Mouse (Mus musculus): Measurements from ENCODE around the gene Riiad1. TPM values are rescaled to one million over a fixed set of nuclear protein-coding genes. Genes with fewer than 3 reads are reported as not detected.

Riiad1 gene
- polyA plus RNA-seq, 1 experiment from 2014 or later, result 5.6 TPM

GRCm38 (mm10) chr3:94456529-94457000 lies 23.6 kb downstream of the Riiad1 start:
- 2% methylated on average over 12 of the region's 12 CpGs for WGBS

GRCm38 (mm10) chr3:94449377-94449776 lies 30.8 kb downstream of the Riiad1 start:
- Histone ChIP-seq H3K27ac (no peak overlapping the region), H3K4me3 (replicated peaks) (no peak overlapping the region), H3K36me3 (peaks cover 18% of the 10 kb centered on the region), H3K4me2 (replicated peaks) (no peak overlapping the region), H3K27me3 (replicated peaks) (no peaks in the 10 kb centered on the region), H3K9ac (no peak overlapping the region), H3K9me3 (no peaks in the 10 kb centered on the region), H3K4me1 (replicated peaks) (no peaks in the 10 kb centered on the region; the same call in 1 of the 2 replicates)
- peak; percentile 59; the same call in 1 of the 2 replicates for ATAC-seq
- 84% methylated on average over 2 of the region's 2 CpGs for WGBS

More at GRCm38 (mm10) chr3:94456529-94457000, 23.6 kb downstream of the Riiad1 start:
- no peaks in the 10 kb centered on the region for H3K9me3 ChIP-seq
- ATAC-seq, result peak; percentile 94
- H3K36me3 ChIP-seq, result no peaks in the 10 kb centered on the region
- H3K27ac ChIP-seq, result no peak overlapping the region
- no peaks in the 10 kb centered on the region for H3K27me3 ChIP-seq (replicated peaks)
- H3K4me1 ChIP-seq (replicated peaks), result 0 out of 2 replicates have a peak, but pooled peaks cover 2% of the 10 kb centered on the region
- H3K4me3 ChIP-seq (replicated peaks), result peak overlapping the region; percentile 16; the same call in 1 of the 2 replicates
- H3K9ac ChIP-seq, result no peak overlapping the region
- H3K4me2 ChIP-seq (replicated peaks), result peak overlapping the region; percentile 54

- Histone ChIP-seq H3K4me3 (replicated peaks) (peak within 1 kb of the TSS; percentile 97), H3K36me3 (peaks cover 18% of the 10 kb centered on the region), H3K9ac (peak within 1 kb of the TSS; percentile 93), H3K4me2 (replicated peaks) (peak within 1 kb of the TSS; percentile 83), H3K9me3 (no peaks in the 10 kb centered on the region), H3K27me3 (replicated peaks) (0 out of 2 replicates have a peak, but pooled peaks cover 3% of the 10 kb centered on the region), H3K27ac (peak within 1 kb of the TSS; percentile 68; the same call in 1 of the 2 replicates), H3K4me1 (replicated peaks) (no peaks in the 10 kb centered on the region; the same call in 1 of the 2 replicates)
- 1% methylated on average over 24 of the region's 24 CpGs for WGBS
- ATAC-seq, result peak; percentile 71
Measured at GRCm38 (mm10) chr3:94443597-94443964, 36.6 kb downstream of the Riiad1 start, which contains the start of gene Oaz3. Gene Oaz3, minus strand, starts transcription at chr3:94443915.

- H3K4me3 ChIP-seq (replicated peaks), result peak within 1 kb of the TSS; percentile 97
- no peaks in the 10 kb centered on the region for H3K9me3 ChIP-seq
- peak within 1 kb of the TSS; percentile 68; the same call in 1 of the 2 replicates for H3K27ac ChIP-seq
- H3K27me3 ChIP-seq (replicated peaks), result 0 out of 2 replicates have a peak, but pooled peaks cover 3% of the 10 kb centered on the region
- H3K36me3 ChIP-seq, result peaks cover 15% of the 10 kb centered on the region
- H3K4me1 ChIP-seq (replicated peaks), result no peaks in the 10 kb centered on the region; the same call in 1 of the 2 replicates
- WGBS, result under 1% methylated on average over 39 of the region's 39 CpGs
- peak within 1 kb of the TSS; percentile 93 for H3K9ac ChIP-seq
- peak; percentile 99 for ATAC-seq
- H3K4me2 ChIP-seq (replicated peaks), result peak within 1 kb of the TSS; percentile 83
Measured at GRCm38 (mm10) chr3:94442951-94443596, 37.1 kb downstream of the Riiad1 start, which contains the start of gene Mrpl9. Gene Mrpl9, plus strand, starts transcription at chr3:94443318.

GRCm38 (mm10) chr3:94441182-94441581 lies 39.0 kb downstream of the Riiad1 start:
- 38% methylated on average over 3 of the region's 3 CpGs for WGBS
- Histone ChIP-seq H3K4me1 (replicated peaks) (no peaks in the 10 kb centered on the region; the same call in 1 of the 2 replicates), H3K9ac (no peak overlapping the region), H3K4me3 (replicated peaks) (no peak overlapping the region), H3K27me3 (replicated peaks) (0 out of 2 replicates have a peak, but pooled peaks cover 3% of the 10 kb centered on the region), H3K27ac (no peak overlapping the region), H3K4me2 (replicated peaks) (no peak overlapping the region), H3K9me3 (no peaks in the 10 kb centered on the region), H3K36me3 (no peaks in the 10 kb centered on the region; the same call in 1 of the 2 replicates)
- no peak for ATAC-seq

GRCm38 (mm10) chr3:94436420-94436819 lies 43.7 kb downstream of the Riiad1 start:
- Histone ChIP-seq H3K4me2 (replicated peaks) (no peak overlapping the region), H3K9me3 (no peaks in the 10 kb centered on the region), H3K36me3 (no peaks in the 10 kb centered on the region), H3K4me1 (replicated peaks) (no peaks in the 10 kb centered on the region), H3K9ac (no peak overlapping the region), H3K27ac (no peak overlapping the region), H3K4me3 (replicated peaks) (no peak overlapping the region), H3K27me3 (replicated peaks) (0 out of 2 replicates have a peak, but pooled peaks cover 3% of the 10 kb centered on the region)
- no peak for ATAC-seq
- WGBS, result 88% methylated on average over 9 of the region's 9 CpGs

- ATAC-seq, result 0 out of 2 replicates have a peak, but pooled peaks have one; percentile 15
- H3K9me3 ChIP-seq, result no peaks in the 10 kb centered on the region
- no peaks in the 10 kb centered on the region for H3K36me3 ChIP-seq
- no peak overlapping the region for H3K4me2 ChIP-seq (replicated peaks)
- no peaks in the 10 kb centered on the region for H3K27me3 ChIP-seq (replicated peaks)
- H3K4me1 ChIP-seq (replicated peaks), result no peaks in the 10 kb centered on the region
- H3K4me3 ChIP-seq (replicated peaks), result no peak overlapping the region
- no peak overlapping the region for H3K27ac ChIP-seq
- 44% methylated on average over 2 of the region's 2 CpGs for WGBS
- H3K9ac ChIP-seq, result no peak overlapping the region
Measured at GRCm38 (mm10) chr3:94434305-94434704, 45.8 kb downstream of the Riiad1 start.

GRCm38 (mm10) chr3:94430980-94431379 lies 49.2 kb downstream of the Riiad1 start:
- Histone ChIP-seq H3K9ac (no peak overlapping the region), H3K4me1 (replicated peaks) (no peaks in the 10 kb centered on the region), H3K36me3 (no peaks in the 10 kb centered on the region), H3K27me3 (replicated peaks) (no peaks in the 10 kb centered on the region), H3K4me2 (replicated peaks) (no peak overlapping the region), H3K9me3 (no peaks in the 10 kb centered on the region), H3K4me3 (replicated peaks) (no peak overlapping the region), H3K27ac (no peak overlapping the region)
- WGBS, result 59% methylated on average over 2 of the region's 2 CpGs
- no peak for ATAC-seq

Other genes starting within 250 kb of the Riiad1 start
- gene Gm4778, start 216.3 kb downstream of the Riiad1 start, polyA plus RNA-seq (2015; fragmentation: Nextera tagmentation; extraction: Ambion mirVana), result not detected in 2 replicates
- 15.6 and 18.7 TPM in 2 replicates for gene Them4, start 170.3 kb downstream of the Riiad1 start, polyA plus RNA-seq (2015; fragmentation: Nextera tagmentation; extraction: Ambion mirVana)
- gene Them5, start 138.2 kb downstream of the Riiad1 start, polyA plus RNA-seq (2015; fragmentation: Nextera tagmentation; extraction: Ambion mirVana), result not detected in 2 replicates
- gene C2cd4d, start 117.9 kb downstream of the Riiad1 start, polyA plus RNA-seq (2015; fragmentation: Nextera tagmentation; extraction: Ambion mirVana), result 0.59 and 0.81 TPM in 2 replicates
- gene Rorc, start 107.5 kb downstream of the Riiad1 start, polyA plus RNA-seq (2015; fragmentation: Nextera tagmentation; extraction: Ambion mirVana), result 6.8 and 7.9 TPM in 2 replicates
- gene Lingo4, start 81.8 kb downstream of the Riiad1 start, polyA plus RNA-seq (2015; fragmentation: Nextera tagmentation; extraction: Ambion mirVana), result 0.41 and 0.58 TPM in 2 replicates
- gene Tdrkh, start 67.1 kb downstream of the Riiad1 start, polyA plus RNA-seq (2015; fragmentation: Nextera tagmentation; extraction: Ambion mirVana), result 11.5 and 11.9 TPM in 2 replicates
- 69.3 TPM in 2 replicates for gene Mrpl9, start 37.0 kb downstream of the Riiad1 start, polyA plus RNA-seq (2015; fragmentation: Nextera tagmentation; extraction: Ambion mirVana)
- 0.36 and 0.48 TPM in 2 replicates for gene Oaz3, start 36.4 kb downstream of the Riiad1 start, polyA plus RNA-seq (2015; fragmentation: Nextera tagmentation; extraction: Ambion mirVana)
- 26.0 and 28.1 TPM in 2 replicates for gene Celf3, start 2.0 kb downstream of the Riiad1 start, polyA plus RNA-seq (2015; fragmentation: Nextera tagmentation; extraction: Ambion mirVana)
- gene Snx27, start 102.4 kb upstream of the Riiad1 start, polyA plus RNA-seq (2015; fragmentation: Nextera tagmentation; extraction: Ambion mirVana), result 35.5 and 36.2 TPM in 2 replicates
- gene Gm10972, start 162.8 kb upstream of the Riiad1 start, polyA plus RNA-seq (2015; fragmentation: Nextera tagmentation; extraction: Ambion mirVana), result not detected in 2 replicates
- 10.2 and 11.6 TPM in 2 replicates for gene Tuft1, start 178.5 kb upstream of the Riiad1 start, polyA plus RNA-seq (2015; fragmentation: Nextera tagmentation; extraction: Ambion mirVana)
- gene Selenbp2, start 213.2 kb upstream of the Riiad1 start, polyA plus RNA-seq (2015; fragmentation: Nextera tagmentation; extraction: Ambion mirVana), result 4.0 and 5.5 TPM in 2 replicates

All from intestine, embryonic 15.5 days (tissue).